Mouse (Mus musculus): ENCODE data around the gene Rsl1d1. TPM values are rescaled to one million over a fixed set of nuclear protein-coding genes. Genes with fewer than 3 reads are reported as not detected.

The Rsl1d1 gene
- total RNA-seq (2022) = 10 to 100 TPM; 49.5 to 53.6 (median 51.3) TPM

GRCm38 (mm10) chr16:11202571-11203554, at the start of gene Rsl1d1:
Gene Rsl1d1 (minus strand): TSS chr16:11203331.
- DNase-seq (ENCODE audit: low spot score in 2 of 2) = peak; percentile 81 to 83

DNA sequence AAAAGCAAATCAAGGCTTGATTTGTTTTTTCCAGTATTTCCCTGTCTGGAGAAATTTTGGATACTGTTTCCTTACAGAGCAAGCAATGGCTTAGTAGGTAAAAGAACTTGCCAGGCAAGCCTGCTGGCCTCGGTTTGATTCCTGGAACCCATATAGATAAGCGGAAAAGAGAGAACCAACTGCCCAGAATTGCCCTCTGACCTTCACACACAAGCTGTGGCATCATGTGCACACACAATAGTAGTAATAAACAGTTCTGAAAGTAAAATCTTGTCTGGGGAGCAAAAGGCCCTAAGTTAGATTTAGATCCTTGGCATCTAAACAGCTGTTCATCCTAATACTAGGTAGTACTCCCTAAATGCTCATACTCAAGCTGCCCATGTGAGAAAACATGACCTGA, 44.7 kb upstream of the Rsl1d1 start:
- no peak for DNase-seq (ENCODE audit: low spot score in 2 of 2)

GRCm38 (mm10) chr16:11245767-11246166, 42.6 kb upstream of the Rsl1d1 start:
- DNase-seq (ENCODE audit: low spot score in 2 of 2) = no peak

DNA sequence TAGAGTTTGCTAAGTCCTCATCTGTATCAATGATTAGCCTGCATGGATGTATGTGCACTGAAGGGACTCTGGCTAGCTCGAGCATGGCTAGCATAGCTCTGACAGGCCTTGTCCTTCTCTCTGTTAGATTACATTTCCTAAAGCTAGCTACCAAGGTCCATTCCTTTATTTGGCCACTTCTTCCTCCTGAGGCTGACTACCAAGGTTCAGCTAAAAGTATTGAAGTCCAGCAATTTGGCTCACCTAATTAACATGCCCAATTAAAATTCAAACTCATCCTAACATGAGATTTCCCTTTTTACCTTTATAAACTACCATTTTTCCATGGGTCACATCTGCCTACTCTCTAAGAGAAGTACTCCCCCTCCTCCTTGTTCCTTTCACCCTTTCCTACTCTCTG, 39.3 kb upstream of the Rsl1d1 start:
- DNase-seq (ENCODE audit: low spot score in 2 of 2) = no peak

DNA sequence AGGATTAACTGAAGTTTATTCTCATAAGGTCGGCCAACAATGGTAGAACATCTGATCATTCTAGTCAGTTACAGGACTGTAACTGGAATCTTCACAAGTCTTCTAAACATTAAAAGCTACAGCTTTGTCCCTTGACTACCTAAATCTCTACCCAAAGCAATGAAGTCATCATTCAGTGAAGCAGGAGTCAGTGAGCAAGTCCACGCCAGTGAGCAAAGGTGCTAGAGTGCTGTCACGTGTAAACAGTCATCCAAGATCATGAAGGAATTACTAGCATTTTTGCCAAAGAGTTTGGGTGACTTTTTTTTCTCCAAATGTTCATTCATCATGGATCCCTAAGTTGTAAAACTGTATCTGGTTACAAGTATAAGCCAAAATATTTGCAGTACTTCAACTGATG, 14.7 kb upstream of the Rsl1d1 start:
- no peak for DNase-seq (ENCODE audit: low spot score in 2 of 2)

GRCm38 (mm10) chr16:11203600-11204390, 664 bp upstream of the Rsl1d1 start:
- no peak for DNase-seq (ENCODE audit: low spot score in 2 of 2)

DNA sequence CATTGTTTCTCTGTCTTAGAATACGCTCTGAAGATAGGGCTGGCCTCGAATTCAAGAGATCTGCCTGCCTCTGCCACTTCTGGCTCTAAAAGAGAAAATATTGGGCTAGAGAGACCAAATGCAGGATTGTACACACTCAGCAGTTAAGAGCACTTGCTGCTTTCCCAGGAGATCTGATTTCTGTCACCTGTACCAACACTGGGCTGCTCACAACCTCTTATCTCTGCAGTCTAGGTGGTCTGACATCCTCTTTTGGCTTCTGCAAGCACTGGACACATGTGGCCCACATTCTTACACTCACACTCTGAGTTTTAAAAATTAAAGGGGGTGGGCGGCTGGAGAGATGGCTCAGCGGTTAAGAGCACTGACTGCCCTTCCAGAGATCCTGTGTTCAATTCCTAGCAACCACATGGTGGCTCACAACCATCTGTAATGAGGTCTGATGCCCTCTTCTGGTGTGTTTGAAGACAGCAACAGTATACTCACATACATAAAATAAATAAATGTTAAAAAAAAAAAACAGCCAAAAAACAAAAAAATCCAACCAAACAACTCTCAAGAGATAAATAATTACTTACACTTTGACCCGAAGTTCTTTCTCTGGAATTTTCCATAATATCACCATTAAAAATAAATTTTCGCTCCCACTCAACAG, 1.3 kb downstream of the Rsl1d1 start:
- DNase-seq (ENCODE audit: low spot score in 2 of 2) = no peak

DNA sequence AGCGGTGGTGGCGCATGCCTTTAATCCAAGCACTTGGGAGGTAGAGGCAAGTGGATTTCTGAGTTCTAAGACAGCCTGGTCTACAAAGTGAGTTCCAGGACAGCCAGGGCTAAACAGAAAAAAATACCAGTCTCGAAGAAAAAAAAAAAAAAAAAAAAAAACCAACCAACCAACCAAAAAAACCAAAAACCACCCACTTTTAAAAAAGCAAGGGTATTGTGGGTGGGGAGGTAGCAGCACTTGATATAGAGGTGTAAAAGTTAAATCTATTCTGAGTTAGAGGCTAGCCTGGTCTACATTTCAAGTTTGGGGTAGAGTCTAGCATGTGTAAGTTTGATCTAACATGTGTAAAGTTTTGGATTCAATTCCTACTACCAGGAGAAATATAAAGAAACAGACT, 2.9 kb downstream of the Rsl1d1 start:
- DNase-seq (ENCODE audit: low spot score in 2 of 2) = no peak

GRCm38 (mm10) chr16:11198467-11198866, 4.7 kb downstream of the Rsl1d1 start:
- DNase-seq (ENCODE audit: low spot score in 2 of 2) = peak in 1 of 2 experiments; percentile 17

- DNase-seq (ENCODE audit: low spot score in 2 of 2) = no peak
These were observed 6.1 kb downstream of the Rsl1d1 start for GRCm38 (mm10) chr16:11197052-11197451.

- DNase-seq (ENCODE audit: low spot score in 2 of 2) = no peak
These were observed 9.9 kb downstream of the Rsl1d1 start for GRCm38 (mm10) chr16:11193231-11193630.

GRCm38 (mm10) chr16:11190150-11190549, 13.0 kb downstream of the Rsl1d1 start:
- peak in 1 of 2 experiments; percentile 17 for DNase-seq (ENCODE audit: low spot score in 2 of 2)

DNA sequence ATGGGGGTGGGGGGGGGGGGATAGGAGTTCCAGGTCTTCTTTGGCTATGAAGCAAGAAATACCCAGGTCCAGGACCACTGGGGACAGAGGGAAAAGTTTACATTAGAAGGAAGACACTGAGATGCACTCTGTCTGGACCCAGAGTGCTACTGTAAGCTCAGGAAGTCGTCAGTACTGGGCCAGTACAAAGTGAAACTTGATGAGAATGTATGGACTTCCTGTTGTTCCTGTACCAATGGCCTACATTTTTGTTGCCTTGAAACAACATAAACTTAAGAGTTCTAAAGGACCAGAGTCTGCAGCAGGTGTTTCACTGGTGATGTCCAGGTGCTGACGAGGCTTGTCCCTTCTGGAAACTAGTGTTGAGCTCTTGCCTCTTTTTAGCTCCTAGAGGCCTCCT, 25.7 kb downstream of the Rsl1d1 start:
- no peak for DNase-seq (ENCODE audit: low spot score in 2 of 2)

DNA sequence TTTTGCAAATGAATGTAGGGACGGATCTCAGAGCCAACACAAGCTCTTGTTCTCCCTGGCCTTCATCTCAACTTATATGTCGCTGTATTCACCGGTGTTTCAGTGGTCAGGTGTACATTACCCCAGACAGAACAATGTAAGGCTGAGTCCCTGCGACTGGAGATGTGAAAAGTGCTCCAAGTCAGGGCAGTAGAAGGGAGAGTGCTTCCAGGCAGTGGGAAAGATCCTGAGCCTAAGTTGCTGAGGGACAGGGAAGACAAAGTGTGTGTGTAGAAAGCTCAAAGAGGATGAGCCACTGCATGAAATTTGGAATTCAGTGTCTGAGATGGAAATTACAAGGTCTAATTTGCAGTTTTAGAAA, 26.3 kb downstream of the Rsl1d1 start:
- DNase-seq (ENCODE audit: low spot score in 2 of 2) = no peak

GRCm38 (mm10) chr16:11176208-11176883, 26.8 kb downstream of the Rsl1d1 start, which contains the start of gene Zc3h7a:
Gene Zc3h7a (minus strand): TSS chr16:11176393.
- peak; percentile 84 for DNase-seq (ENCODE audit: low spot score in 2 of 2)

DNA sequence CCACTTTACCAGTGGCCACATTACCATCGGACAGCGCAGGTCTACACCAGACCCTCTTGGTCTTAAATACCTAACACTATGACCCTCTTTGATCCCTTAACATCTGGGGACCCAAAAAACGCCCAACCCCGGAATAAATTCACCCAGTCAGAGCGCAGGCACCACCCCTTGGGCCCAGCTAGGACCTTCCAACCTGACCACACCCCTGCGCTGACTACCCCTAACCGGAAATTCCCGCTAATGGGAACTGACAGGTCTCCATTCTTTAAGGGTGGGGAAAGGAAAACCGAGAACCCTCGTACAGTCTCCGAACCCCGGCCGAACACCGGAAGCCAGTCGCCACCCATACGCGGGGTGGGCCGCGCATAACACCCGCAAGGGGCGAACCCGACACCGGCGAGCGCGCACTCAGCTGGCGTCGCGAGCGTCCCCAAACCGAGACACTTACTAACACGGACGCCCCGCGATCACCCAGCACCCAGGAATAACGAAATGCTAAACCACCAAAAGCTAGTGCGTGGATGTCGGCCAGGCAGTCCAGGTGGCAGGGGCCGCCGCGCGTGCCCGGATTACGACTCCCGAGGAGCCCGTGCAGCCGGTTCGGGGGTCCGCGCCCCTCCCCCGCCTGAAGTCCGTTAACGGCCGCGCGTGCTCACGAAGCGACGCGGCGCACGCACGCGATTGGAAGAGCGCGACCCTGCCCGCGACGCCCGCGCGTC, 27.5 kb downstream of the Rsl1d1 start:
- DNase-seq (ENCODE audit: low spot score in 2 of 2) = peak; percentile 36 to 43

- DNase-seq (ENCODE audit: low spot score in 2 of 2) = no peak
These were observed 28.0 kb downstream of the Rsl1d1 start for GRCm38 (mm10) chr16:11175100-11175488.

GRCm38 (mm10) chr16:11174671-11175081, 28.5 kb downstream of the Rsl1d1 start:
- peak; percentile 19 to 24 for DNase-seq (ENCODE audit: low spot score in 2 of 2)

- DNase-seq (ENCODE audit: low spot score in 2 of 2) = no peak
These were observed 31.5 kb downstream of the Rsl1d1 start for GRCm38 (mm10) chr16:11171679-11172078.

- DNase-seq (ENCODE audit: low spot score in 2 of 2) = peak in 1 of 2 experiments; percentile 39
These were observed 36.7 kb downstream of the Rsl1d1 start for GRCm38 (mm10) chr16:11166431-11166830.
